Mouse (Mus musculus) stomach, postnatal 0 days (tissue): ENCODE measurements around the gene Coa7. TPM values are rescaled to one million over a fixed set of nuclear protein-coding genes. Genes with fewer than 3 reads are reported as not detected.
A peak's percentile ranks its signal among the peaks of the same experiment; 100 is the strongest.

Experiments
- ATAC-seq: fragments of 200-750 bp; cut with Nextera tagmentation; 2 replicates; pipeline ENCODE4 v1.8.0; 2017; ENCODE audit not compliant: low FRiP score, low TSS enrichment
- DNase-seq: peaks from one replicate; pipeline ENCODE4 v3.0.0-alpha.2; 2016; ENCODE audit warnings: low spot score
- H3K27ac ChIP-seq: fragments of 300-500 bp; sonication (generic); replicated peaks from 2 replicates; pipeline ENCODE4 v1.5.1; 2014; ENCODE audit warnings: mild to moderate bottlenecking, control low read depth
- H3K27me3 ChIP-seq: fragments of 300-500 bp; sonication (generic); 2 replicates; pipeline ENCODE4 v1.6.1; 2014; ENCODE audit warnings: low read length; ENCODE audit not compliant: control insufficient read depth, insufficient read depth
- H3K36me3 ChIP-seq: fragments of 300-500 bp; sonication (generic); 2 replicates; pipeline ENCODE4 v1.6.1; 2014; ENCODE audit warnings: low read length, mixed read lengths; ENCODE audit not compliant: control insufficient read depth, insufficient read depth
- H3K4me1 ChIP-seq: fragments of 300-500 bp; sonication (generic); replicated peaks from 2 replicates; pipeline ENCODE4 v1.6.1; 2014; ENCODE audit warnings: antibody characterized with exemption; ENCODE audit not compliant: control insufficient read depth, insufficient read depth
- H3K4me2 ChIP-seq: fragments of 300-500 bp; sonication (generic); replicated peaks from 2 replicates; pipeline ENCODE4 v1.6.1; 2014; ENCODE audit warnings: low read depth, mild to moderate bottlenecking, control low read depth, moderate library complexity
- H3K4me3 ChIP-seq: fragments of 300-500 bp; sonication (generic); 2 replicates; pipeline ENCODE4 v1.5.1; 2014; ENCODE audit warnings: low read depth, low read length, control low read depth
- H3K9ac ChIP-seq: fragments of 300-500 bp; sonication (generic); 2 replicates; pipeline ENCODE4 v1.6.1; 2014; ENCODE audit warnings: mild to moderate bottlenecking, low read length, control low read depth, mixed read lengths
- H3K9me3 ChIP-seq: fragments of 300-500 bp; sonication (generic); 2 replicates; pipeline ENCODE4 v1.6.1; 2016; ENCODE audit warnings: low read length; ENCODE audit not compliant: control insufficient read depth
- CTCF ChIP-seq: IDR thresholded peaks from 2 replicates; pipeline ENCODE4 v1.5.1; 2016; ENCODE audit warnings: antibody characterized with exemption, low read depth, mild to moderate bottlenecking, moderate library complexity
- EP300 ChIP-seq: optimal IDR thresholded peaks from 2 replicates; pipeline ENCODE3; 2016; ENCODE audit warnings: antibody characterized with exemption
- WGBS: fragments of 180-500 bp; shearing (Covaris S2); extraction: QIAGEN DNeasy Blood & Tissue Kit; methylation state at CpG from one replicate; pipeline ENCODE4 v1.1.7; 2014; 5-methylcytosine and 5-hydroxymethylcytosine counted together
- polyA plus RNA-seq: library from polyadenylated mRNA; unstranded; fragments of >200 nt; fragmentation: Nextera tagmentation; extraction: Ambion mirVana; gene quantifications from 2 replicates; pipeline ENCODE4 v1.2.1, GENCODE M21; 2015

The Coa7 gene
- polyA plus RNA-seq, 1 experiment from 2014 or later: 59.3 TPM

- no peaks in the 10 kb centered on the region for H3K27me3 ChIP-seq
- DNase-seq: no peak
- TF ChIP-seq CTCF: no peak
- TF ChIP-seq EP300: no peak
- no peak overlapping the region for H3K4me2 ChIP-seq
- ATAC-seq: no peak
- H3K9ac ChIP-seq: no peak overlapping the region
- H3K9me3 ChIP-seq: no peaks in the 10 kb centered on the region
- H3K27ac ChIP-seq: peak overlapping the region; percentile 69
- H3K4me3 ChIP-seq: no peak overlapping the region
- no peaks in the 10 kb centered on the region; the same call in 1 of the 2 replicates for H3K4me1 ChIP-seq
- no peaks in the 10 kb centered on the region for H3K36me3 ChIP-seq
- 33% methylated on average over 5 of the region's 5 CpGs for WGBS
Observed at GRCm38 (mm10) chr4:108364111-108364476, 36.2 kb downstream of the Coa7 start.

GRCm38 (mm10) chr4:108369254-108369653 is 41.3 kb downstream of the Coa7 start:
- Histone ChIP-seq H3K9ac (no peak overlapping the region), H3K9me3 (no peaks in the 10 kb centered on the region), H3K27me3 (no peaks in the 10 kb centered on the region), H3K27ac (no peak overlapping the region), H3K4me3 (no peak overlapping the region), H3K36me3 (no peaks in the 10 kb centered on the region), H3K4me2 (no peak overlapping the region), H3K4me1 (no peaks in the 10 kb centered on the region)
- TF ChIP-seq EP300: no peak
- 0 out of 2 replicates have a peak, but pooled peaks have one; percentile 9 for TF ChIP-seq CTCF
- no peak for DNase-seq
- WGBS: 42% methylated on average over 5 of the region's 5 CpGs
- peak; percentile 56; the same call in 1 of the 2 replicates for ATAC-seq

- peak; percentile 47 for ATAC-seq
- no peaks in the 10 kb centered on the region for H3K4me1 ChIP-seq
Observed at GRCm38 (mm10) chr4:108370409-108370808, 42.5 kb downstream of the Coa7 start.

GRCm38 (mm10) chr4:108371421-108371820 is 43.5 kb downstream of the Coa7 start:
- H3K9ac ChIP-seq: no peak overlapping the region
- H3K4me2 ChIP-seq: no peak overlapping the region
- no peaks in the 10 kb centered on the region for H3K9me3 ChIP-seq
- DNase-seq (no peak), ATAC-seq (no peak)
- no peaks in the 10 kb centered on the region for H3K4me1 ChIP-seq
- TF ChIP-seq EP300 (no peak), CTCF (no peak)
- no peak overlapping the region for H3K4me3 ChIP-seq
- H3K36me3 ChIP-seq: no peaks in the 10 kb centered on the region
- 90% methylated on average over 3 of the region's 3 CpGs for WGBS
- H3K27ac ChIP-seq: no peak overlapping the region
- no peaks in the 10 kb centered on the region for H3K27me3 ChIP-seq

More at GRCm38 (mm10) chr4:108370409-108370808, 42.5 kb downstream of the Coa7 start:
- TF ChIP-seq CTCF (no peak), EP300 (no peak)
- WGBS: 51% methylated on average over 4 of the region's 4 CpGs
- Histone ChIP-seq H3K36me3 (no peaks in the 10 kb centered on the region), H3K4me2 (no peak overlapping the region), H3K27me3 (no peaks in the 10 kb centered on the region), H3K9ac (no peak overlapping the region), H3K4me3 (no peak overlapping the region), H3K9me3 (no peaks in the 10 kb centered on the region), H3K27ac (no peak overlapping the region)
- DNase-seq: no peak

- ATAC-seq (no peak), DNase-seq (no peak)
- Histone ChIP-seq H3K9me3 (no peaks in the 10 kb centered on the region), H3K4me2 (no peak overlapping the region), H3K4me1 (no peaks in the 10 kb centered on the region), H3K27me3 (no peaks in the 10 kb centered on the region), H3K4me3 (no peak overlapping the region), H3K9ac (no peak overlapping the region), H3K27ac (no peak overlapping the region), H3K36me3 (no peaks in the 10 kb centered on the region)
- 54% methylated on average over 3 of the region's 3 CpGs for WGBS
- no peak for TF ChIP-seq EP300
- no peak for TF ChIP-seq CTCF
Observed at GRCm38 (mm10) chr4:108372166-108372565, 44.2 kb downstream of the Coa7 start.

- no peak for DNase-seq
- no peak for TF ChIP-seq EP300
- TF ChIP-seq CTCF: no peak
- no peak for ATAC-seq
- H3K9ac ChIP-seq: no peak overlapping the region
- no peak overlapping the region for H3K27ac ChIP-seq
- no peaks in the 10 kb centered on the region; the same call in 1 of the 2 replicates for H3K4me1 ChIP-seq
- WGBS: 85% methylated on average over 3 of the region's 3 CpGs
- no peaks in the 10 kb centered on the region for H3K9me3 ChIP-seq
- H3K27me3 ChIP-seq: no peaks in the 10 kb centered on the region
- no peak overlapping the region for H3K4me3 ChIP-seq
- H3K36me3 ChIP-seq: no peaks in the 10 kb centered on the region
- no peak overlapping the region for H3K4me2 ChIP-seq
Observed at GRCm38 (mm10) chr4:108379476-108379875, 51.5 kb downstream of the Coa7 start.
